Mouse (Mus musculus) MEL (cell line): ENCODE measurements at regions not wholly inside any gene's neighbourhood (a gene's known extent, or its start where the extent isn't known, plus 50 kb on each side); places are given as distances from the start of the nearest gene placed in this dataset.

Experiments used
- DNase-seq: peaks from one replicate; pipeline ENCODE4 v3.0.0; 2011; ENCODE audit warnings: low read depth, low spot score
- H3K27ac ChIP-seq: 2 replicates; pipeline ENCODE4 v1.5.1; 2012; ENCODE audit warnings: low read depth, mild to moderate bottlenecking, control low read depth, low read length, moderate library complexity; ENCODE audit not compliant: control insufficient read depth
- H3K27me3 ChIP-seq, 2 experiments: fragments of 150-350 bp in 1 of 2; sonication (generic) in 1 of 2; 2 replicates each; pipeline ENCODE4 v1.6.1; 2012; ENCODE audit warnings: low read length in 2 of 2, mild to moderate bottlenecking in 2 of 2, improper control_type of control experiment in 1 of 2, moderate library complexity in 1 of 2; ENCODE audit not compliant: insufficient read depth in 2 of 2, control insufficient read depth in 1 of 2
- H3K36me3 ChIP-seq, 2 experiments: 2 replicates each; pipeline ENCODE4 v1.6.1; 2012 to 2014; ENCODE audit warnings: low read length in 2 of 2, improper control_type of control experiment in 1 of 2, inconsistent platforms in 1 of 2, mild to moderate bottlenecking in 1 of 2; ENCODE audit not compliant: insufficient read depth in 2 of 2, control insufficient read depth in 1 of 2
- H3K4me1 ChIP-seq, 2 experiments: fragments of 150-350 bp in 1 of 2; sonication (generic) in 1 of 2; 2 replicates each; pipeline ENCODE4 v1.6.1; 2012; ENCODE audit warnings: low read length in 2 of 2, improper control_type of control experiment in 1 of 2, mild to moderate bottlenecking in 1 of 2; ENCODE audit not compliant: insufficient read depth in 2 of 2, control insufficient read depth in 1 of 2
- H3K4me3 ChIP-seq, 2 experiments: fragments of 150-350 bp in 1 of 2; sonication (generic) in 1 of 2; 2 replicates each; pipeline ENCODE4 v1.5.1; 2012; ENCODE audit warnings: low read depth in 2 of 2, low read length in 2 of 2, mild to moderate bottlenecking in 2 of 2, moderate library complexity in 2 of 2, control low read depth in 1 of 2, improper control_type of control experiment in 1 of 2; ENCODE audit not compliant: control insufficient read depth in 1 of 2, insufficient read depth in 1 of 2
- H3K79me2 ChIP-seq: 2 replicates; pipeline ENCODE4 v1.6.1; 2012; ENCODE audit warnings: mild to moderate bottlenecking, low read length, moderate library complexity; ENCODE audit not compliant: control insufficient read depth, poor library complexity, insufficient read depth
- H3K9ac ChIP-seq: 2 replicates; pipeline ENCODE4 v1.6.1; 2012; ENCODE audit warnings: low read depth, mild to moderate bottlenecking, control low read depth, low read length, moderate library complexity; ENCODE audit not compliant: control insufficient read depth, poor library complexity, severe bottlenecking
- H3K9me3 ChIP-seq: fragments of 150-350 bp; sonication (generic); replicated peaks from 2 replicates; pipeline ENCODE4 v1.6.1; 2012; ENCODE audit warnings: mild to moderate bottlenecking, low read length, improper control_type of control experiment, moderate library complexity; ENCODE audit not compliant: insufficient read depth
- CTCF ChIP-seq, 3 experiments: IDR thresholded peaks in 2 of 3; conservative IDR thresholded peaks in 1 of 3; 2 replicates each; pipeline ENCODE4 v1.5.1; 2011 to 2012; ENCODE audit warnings: low read length in 3 of 3, low read depth in 2 of 3, mild to moderate bottlenecking in 2 of 3, improper control_type of control experiment in 1 of 3, inconsistent platforms in 1 of 3, mixed read lengths in 1 of 3, moderate library complexity in 1 of 3; ENCODE audit not compliant: control insufficient read depth in 1 of 3, insufficient read depth in 1 of 3, poor library complexity in 1 of 3, severe bottlenecking in 1 of 3
- ELF1 ChIP-seq: IDR thresholded peaks from 2 replicates; pipeline ENCODE4 v1.6.1; 2014; ENCODE audit warnings: low read depth, mild to moderate bottlenecking, inconsistent platforms, low read length, improper control_type of control experiment, moderate library complexity
- ETS1 ChIP-seq: IDR thresholded peaks from 2 replicates; pipeline ENCODE4 v1.6.1; 2012; ENCODE audit warnings: low read depth, mild to moderate bottlenecking, inconsistent platforms, low read length, improper control_type of control experiment, moderate library complexity
- GATA1 ChIP-seq: IDR thresholded peaks from 2 replicates; pipeline ENCODE4 v1.6.1; 2011; ENCODE audit warnings: low read depth, low read length, improper control_type of control experiment
- MXI1 ChIP-seq: IDR thresholded peaks from 2 replicates; pipeline ENCODE4 v1.6.1; 2011; ENCODE audit warnings: mild to moderate bottlenecking, low read depth, low read length, improper control_type of control experiment
- NELFE ChIP-seq: IDR thresholded peaks from 2 replicates; pipeline ENCODE4 v1.6.1; 2011; ENCODE audit warnings: low read depth, low read length, improper control_type of control experiment
- POLR2A ChIP-seq, 2 experiments: IDR thresholded peaks; 2 replicates each; pipeline ENCODE4 v1.6.1; 2011 to 2012; ENCODE audit warnings: low read length in 2 of 2, mild to moderate bottlenecking in 2 of 2, control low read depth in 1 of 2, improper control_type of control experiment in 1 of 2, low read depth in 1 of 2, moderate library complexity in 1 of 2; ENCODE audit not compliant: control insufficient read depth in 1 of 2, insufficient read depth in 1 of 2, poor library complexity in 1 of 2
- POLR2AphosphoS2 ChIP-seq: IDR thresholded peaks from 2 replicates; pipeline ENCODE4 v1.6.1; 2011; ENCODE audit warnings: low read length, improper control_type of control experiment
- POLR2AphosphoS5 ChIP-seq: IDR thresholded peaks from 2 replicates; pipeline ENCODE4 v1.6.1; 2012; ENCODE audit warnings: low read depth, borderline replicate concordance, mild to moderate bottlenecking, inconsistent platforms, low read length, moderate library complexity, mixed read lengths
- RAD21 ChIP-seq: IDR thresholded peaks from 2 replicates; pipeline ENCODE4 v1.6.1; 2011; ENCODE audit warnings: mild to moderate bottlenecking, low read depth, low read length, improper control_type of control experiment
- RCOR1 ChIP-seq: IDR thresholded peaks from 2 replicates; pipeline ENCODE4 v1.6.1; 2012; ENCODE audit warnings: low read depth, mild to moderate bottlenecking, inconsistent platforms, low read length, improper control_type of control experiment
- SIN3A ChIP-seq: IDR thresholded peaks from 2 replicates; pipeline ENCODE4 v1.6.1; 2012; ENCODE audit warnings: low read length, improper control_type of control experiment, inconsistent platforms
- UBTF ChIP-seq: IDR thresholded peaks from 2 replicates; pipeline ENCODE4 v1.6.1; 2012; ENCODE audit warnings: low read depth, mild to moderate bottlenecking, inconsistent platforms, low read length, improper control_type of control experiment, moderate library complexity, borderline replicate concordance; ENCODE audit not compliant: insufficient read depth
- USF1 ChIP-seq: IDR thresholded peaks from 2 replicates; pipeline ENCODE4 v1.6.1; 2014; ENCODE audit warnings: low read depth, mild to moderate bottlenecking, inconsistent platforms, low read length, improper control_type of control experiment, moderate library complexity
- USF2 ChIP-seq, 2 experiments: IDR thresholded peaks; 2 replicates each; pipeline ENCODE4 v1.6.1; 2011 to 2012; ENCODE audit warnings: improper control_type of control experiment in 2 of 2, low read length in 2 of 2, borderline replicate concordance in 1 of 2, inconsistent platforms in 1 of 2, low read depth in 1 of 2, mild to moderate bottlenecking in 1 of 2; ENCODE audit not compliant: insufficient read depth in 1 of 2
- ZC3H11A ChIP-seq: IDR thresholded peaks from 2 replicates; pipeline ENCODE4 v1.6.1; 2012; ENCODE audit warnings: low read depth, mild to moderate bottlenecking, inconsistent platforms, low read length, improper control_type of control experiment
- ZKSCAN1 ChIP-seq: IDR thresholded peaks from 2 replicates; pipeline ENCODE4 v1.6.1; 2012; ENCODE audit warnings: low read depth, mild to moderate bottlenecking, inconsistent platforms, low read length, improper control_type of control experiment, moderate library complexity

DNA sequence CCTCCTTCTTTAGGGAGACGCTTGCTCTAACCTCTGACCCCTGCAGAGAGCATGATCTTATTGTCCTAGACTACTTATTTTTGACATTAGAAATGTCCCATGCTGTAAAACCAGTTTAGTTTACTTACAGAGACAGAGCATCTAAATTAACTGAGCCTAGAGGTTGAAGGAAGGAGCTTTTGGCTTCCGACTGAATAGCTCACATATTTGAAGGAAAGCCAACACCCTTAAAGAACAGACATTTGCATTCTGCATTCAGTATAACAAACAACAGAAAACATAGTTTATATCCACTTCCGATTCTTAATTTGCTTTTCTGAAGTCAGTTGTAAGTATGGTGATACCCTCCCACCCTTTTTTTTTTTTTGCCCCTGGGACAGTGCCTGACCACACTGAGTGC lies 119.3 kb downstream of the Zfp365 start:
- DNase-seq: no peak
- TF ChIP-seq POLR2A (IDR thresholded peaks at IDR 0.05; ENCODE audit: control insufficient read depth in 1 of 2, insufficient read depth in 1 of 2, low read depth in 1 of 2, low read length in 2 of 2, poor library complexity in 1 of 2): no peak
- TF ChIP-seq ETS1: no peak
- TF ChIP-seq RCOR1: no peak
- TF ChIP-seq ELF1: no peak
- no peak for TF ChIP-seq NELFE
- no peak for TF ChIP-seq RAD21
- no peak for TF ChIP-seq CTCF (IDR thresholded peaks at IDR 0.05 in 2 of 3, conservative IDR thresholded peaks at IDR 0.05 in 1 of 3; ENCODE audit: control insufficient read depth in 1 of 3, insufficient read depth in 1 of 3, low read depth in 2 of 3, low read length in 3 of 3, poor library complexity in 1 of 3, severe bottlenecking in 1 of 3)
- TF ChIP-seq USF1: no peak
- TF ChIP-seq USF2 (IDR thresholded peaks at IDR 0.05; ENCODE audit: borderline replicate concordance in 1 of 2, insufficient read depth in 1 of 2, low read depth in 1 of 2, low read length in 2 of 2): no peak
- TF ChIP-seq SIN3A: no peak
- no peak for TF ChIP-seq MXI1
- no peak for TF ChIP-seq UBTF
- TF ChIP-seq, all 39 proteins: peak for 0
- no peak overlapping the region for H3K27ac ChIP-seq
- no peaks in the 10 kb centered on the region for H3K9me3 ChIP-seq
- no peak overlapping the region for H3K4me3 ChIP-seq
- H3K9ac ChIP-seq: no peak overlapping the region
- H3K4me1 ChIP-seq: no peaks in the 10 kb centered on the region
- H3K36me3 ChIP-seq: no peaks in the 10 kb centered on the region
- no peaks in the 10 kb centered on the region for H3K79me2 ChIP-seq
- no peaks in the 10 kb centered on the region for H3K27me3 ChIP-seq

GRCm38 (mm10) chr10:67789651-67790050 lies 122.8 kb downstream of the Zfp365 start:
- Histone ChIP-seq H3K4me3 (no peak overlapping the region), H3K9me3 (no peaks in the 10 kb centered on the region), H3K79me2 (no peaks in the 10 kb centered on the region), H3K9ac (no peak overlapping the region), H3K36me3 (no peaks in the 10 kb centered on the region), H3K27ac (no peak overlapping the region), H3K27me3 (no peaks in the 10 kb centered on the region), H3K4me1 (no peaks in the 10 kb centered on the region)
- TF ChIP-seq POLR2A (IDR thresholded peaks at IDR 0.05; ENCODE audit: control insufficient read depth in 1 of 2, insufficient read depth in 1 of 2, low read depth in 1 of 2, low read length in 2 of 2, poor library complexity in 1 of 2): no peak
- TF ChIP-seq ZKSCAN1: no peak
- no peak for TF ChIP-seq GATA1
- TF ChIP-seq POLR2AphosphoS2: no peak
- no peak for TF ChIP-seq ELF1
- no peak for TF ChIP-seq POLR2AphosphoS5
- TF ChIP-seq RAD21: no peak
- no peak for TF ChIP-seq ZC3H11A
- no peak for DNase-seq
